Mouse (Mus musculus): ENCODE measurements around the gene Mettl3. TPM values are rescaled to one million over a fixed set of nuclear protein-coding genes. Genes with fewer than 3 reads are reported as not detected.
"Not testable (repeated sequence)": the region's sequence is repeated elsewhere in the genome, so short reads cannot be mapped to it uniquely, and the experiment has no call there.

Gene Mettl3
- total RNA-seq (2021): 10 to 100 TPM; 33.4 to 36.4 TPM
- long read RNA-seq, experiment 1, transcript Mettl3-201 (11 exons, 2,025 nt): major isoform, 15 of 28 reads
- long read RNA-seq, experiment 1, partial matches to known transcripts: 2 of 28 reads
- long read RNA-seq, experiment 1, other reads (novel, unspliced or antisense): 11 of 28 reads
- long read RNA-seq, experiment 2, transcript Mettl3-201 (11 exons, 2,025 nt): major isoform, 23 of 51 reads
- long read RNA-seq, experiment 2, partial matches to known transcripts: 9 of 51 reads
- long read RNA-seq, experiment 2, other reads (novel, unspliced or antisense): 19 of 51 reads

- DNase-seq (ENCODE audit: low spot score in 2 of 2): peak; percentile 90 to 95
Observed at GRCm38 (mm10) chr14:52304644-52305271, at the start of gene Mettl3. TSS of gene Mettl3 (minus strand) at chr14:52305128.

GRCm38 (mm10) chr14:52339512-52339852, 34.6 kb upstream of the Mettl3 start:
- peak in 1 of 2 experiments; percentile 11 for DNase-seq (ENCODE audit: low spot score in 2 of 2)

- DNase-seq (ENCODE audit: low spot score in 2 of 2): peak; percentile 60 to 89
Observed at GRCm38 (mm10) chr14:52338751-52339511, 34.0 kb upstream of the Mettl3 start.

- no peak for DNase-seq (ENCODE audit: low spot score in 2 of 2)
Observed at GRCm38 (mm10) chr14:52332171-52332570, 27.2 kb upstream of the Mettl3 start.

GRCm38 (mm10) chr14:52331069-52331750, 26.3 kb upstream of the Mettl3 start:
- DNase-seq (ENCODE audit: low spot score in 2 of 2): no peak

- no peak for DNase-seq (ENCODE audit: low spot score in 2 of 2)
Observed at GRCm38 (mm10) chr14:52327910-52328812, 23.2 kb upstream of the Mettl3 start, which contains the start of gene Sall2. TSS of gene Sall2 (minus strand) at chr14:52328762.

GRCm38 (mm10) chr14:52327375-52327901, 22.5 kb upstream of the Mettl3 start:
- DNase-seq (ENCODE audit: low spot score in 2 of 2): no peak

- no peak for DNase-seq (ENCODE audit: low spot score in 2 of 2)
Observed at GRCm38 (mm10) chr14:52325890-52326289, 21.0 kb upstream of the Mettl3 start.

- DNase-seq (ENCODE audit: low spot score in 2 of 2): no peak
Observed at GRCm38 (mm10) chr14:52319361-52319760, 14.4 kb upstream of the Mettl3 start.

GRCm38 (mm10) chr14:52316441-52317225, 11.7 kb upstream of the Mettl3 start:
- DNase-seq (ENCODE audit: low spot score in 2 of 2): no peak

GRCm38 (mm10) chr14:52315792-52316440, 11.0 kb upstream of the Mettl3 start:
- peak; percentile 73 to 79 for DNase-seq (ENCODE audit: low spot score in 2 of 2)

GRCm38 (mm10) chr14:52315283-52315780, 10.4 kb upstream of the Mettl3 start:
- no peak for DNase-seq (ENCODE audit: low spot score in 2 of 2)

GRCm38 (mm10) chr14:52314808-52315150, 9.9 kb upstream of the Mettl3 start:
- no peak for DNase-seq (ENCODE audit: low spot score in 2 of 2)

- DNase-seq (ENCODE audit: low spot score in 2 of 2): no peak
Observed at GRCm38 (mm10) chr14:52313931-52314807, 9.2 kb upstream of the Mettl3 start.

GRCm38 (mm10) chr14:52310906-52311305, 6.0 kb upstream of the Mettl3 start:
- DNase-seq (ENCODE audit: low spot score in 2 of 2): peak in 1 of 2 experiments; percentile 45

GRCm38 (mm10) chr14:52310343-52310742, 5.4 kb upstream of the Mettl3 start:
- DNase-seq (ENCODE audit: low spot score in 2 of 2): not testable (repeated sequence)

- no peak for DNase-seq (ENCODE audit: low spot score in 2 of 2)
Observed at GRCm38 (mm10) chr14:52306100-52306499, 1.2 kb upstream of the Mettl3 start.

- not testable (repeated sequence) for DNase-seq (ENCODE audit: low spot score in 2 of 2)
Observed at GRCm38 (mm10) chr14:52303517-52303916, 1.4 kb downstream of the Mettl3 start.
